Comparison of ENCODE assay signal across 24 mouse cellular contexts in the genomic region with DNA sequence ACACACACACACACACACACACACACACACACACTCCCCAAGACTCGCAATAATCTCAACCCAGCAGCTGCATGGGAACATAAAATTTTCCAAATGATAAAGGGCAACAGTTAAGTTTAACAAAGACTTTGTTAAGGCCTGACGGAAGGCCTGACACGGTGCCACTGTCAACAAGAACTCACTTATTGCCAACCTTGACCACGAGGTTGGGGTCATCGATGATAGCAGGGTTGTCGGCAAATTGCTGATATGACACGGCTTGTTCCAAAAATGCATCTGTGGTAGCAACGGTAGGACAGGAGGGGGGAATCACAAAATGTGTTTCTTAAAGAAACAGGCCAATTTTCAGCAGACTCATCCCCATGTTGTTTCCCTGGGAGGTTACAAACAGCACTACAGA. TPM values are rescaled to one million over a fixed set of nuclear protein-coding genes. Genes with fewer than 3 reads are reported as not detected.
DNase-seq lines count a peak whose midpoint lies in the region; ATAC-seq and TF ChIP-seq lines count a peak whose summit lies in the region.
"Had no signal": no experiment of that assay in that cellular context is flagged by ENCODE, and none has a peak within 500 bp of the region (broad histone marks: within the 10 kb centered on the region; RNA-seq: fewer than 3 reads in every experiment).

No protein-coding gene starts in this region.

- intact Hi-C loops in heart, postnatal 10 days (cut with DNase I): no loop called here

- no peaks in the 10 kb centered on the region for H3K9me3 ChIP-seq in liver, postnatal 0 days (ENCODE audit: low read length)
- H3K9me3 ChIP-seq: embryonic facial prominence, embryonic 13.5 days; embryonic facial prominence, embryonic 15.5 days; forebrain, embryonic 10.5 days; forebrain, embryonic 12.5 days; G1E had no signal

- WGBS in liver, adult 2 months: 10% methylated on average over 8 of the region's 8 CpGs
- 60% methylated on average over 8 of the region's 8 CpGs for WGBS in liver, postnatal 0 days (ENCODE audit: insufficient replicate concordance)

- peak; percentile 21 for DNase-seq in adrenal gland, postnatal 14 days
- no peak for DNase-seq in adrenal gland, postnatal 4 days (ENCODE audit: low spot score in 2 of 2)
- DNase-seq in heart, postnatal 10 days: peak; percentile 20 to 37
- no peak for DNase-seq in heart, adult 11 months
- peak; percentile 90 for DNase-seq in liver, adult 2 months (ENCODE audit: extremely low read depth, low read depth, low spot score)
- DNase-seq in liver, postnatal 0 days: no peak
- DNase-seq in cerebellum, postnatal 36 days: no peak
- DNase-seq: B cell, adult 2 months; cerebellum, adult 11-12 months; cerebellum, adult 2 months; cerebellum, adult 9-10 months; embryo, embryonic 11 days had no signal

- no peak overlapping the region for H3K4me2 ChIP-seq in liver, postnatal 0 days (ENCODE audit: low read depth, low read length)
- H3K4me2 ChIP-seq: embryonic facial prominence, embryonic 13.5 days; embryonic facial prominence, embryonic 15.5 days; forebrain, embryonic 12.5 days had no signal

- H3K27me3 ChIP-seq in liver, adult 2 months (ENCODE audit: control insufficient read depth, insufficient read depth, low read length): no peaks in the 10 kb centered on the region
- H3K27me3 ChIP-seq in liver, postnatal 0 days (ENCODE audit: insufficient read depth, low read length): no peaks in the 10 kb centered on the region
- H3K27me3 ChIP-seq: CH12.LX; embryonic facial prominence, embryonic 13.5 days; embryonic facial prominence, embryonic 15.5 days; forebrain, embryonic 12.5 days; Patski had no signal

- ATAC-seq in liver, postnatal 0 days: no peak
- ATAC-seq in megakaryocyte progenitor cell, adult 5-6 weeks (replicated peaks; ENCODE audit: poor library complexity): peak; percentile 38
- ATAC-seq: activated CD4-positive, CD25-positive, alpha-beta regulatory T cell, adult 4 months; CD4-positive, CD25-positive, alpha-beta regulatory T cell, adult 4 months; forebrain, embryonic 14.5 days; Patski had no signal

- TF ChIP-seq EP300 in liver, postnatal 0 days (IDR thresholded peaks at IDR 0.05; ENCODE audit: low read depth): no peak

- H3K36me3 ChIP-seq in liver, adult 2 months (ENCODE audit: control insufficient read depth, insufficient read depth, low read length): peaks cover 92% of the 10 kb centered on the region
- H3K36me3 ChIP-seq in liver, postnatal 0 days (replicated peaks; ENCODE audit: insufficient read depth, low read length): peaks cover 79% of the 10 kb centered on the region

- no peaks in the 10 kb centered on the region; the same call in 1 of the 2 replicates for H3K79me2 ChIP-seq in liver, adult 2 months (ENCODE audit: control insufficient read depth, insufficient read depth, low read length)

- no peak overlapping the region for H3K9ac ChIP-seq in liver, adult 2 months (ENCODE audit: low read depth, low read length)
- H3K9ac ChIP-seq in liver, postnatal 0 days (replicated peaks): no peak overlapping the region
- H3K9ac ChIP-seq: embryonic facial prominence, embryonic 13.5 days; embryonic facial prominence, embryonic 15.5 days; forebrain, embryonic 12.5 days had no signal

- H3K4me3 ChIP-seq in liver, adult 2 months (ENCODE audit: insufficient read depth, low read depth, low read length): no peak overlapping the region
- H3K4me3 ChIP-seq in liver, postnatal 0 days (ENCODE audit: low read depth, low read length): no peak overlapping the region
- H3K4me3 ChIP-seq: embryonic facial prominence, embryonic 13.5 days; embryonic facial prominence, embryonic 15.5 days; erythroblast, embryonic 14.5 days; forebrain, embryonic 10.5 days; forebrain, embryonic 12.5 days had no signal

- H3K4me1 ChIP-seq in liver, adult 2 months (ENCODE audit: control insufficient read depth, insufficient read depth, low read length): peaks cover 21% of the 10 kb centered on the region
- no peaks in the 10 kb centered on the region for H3K4me1 ChIP-seq in liver, postnatal 0 days (ENCODE audit: insufficient read depth)
- H3K4me1 ChIP-seq: embryonic facial prominence, embryonic 15.5 days; forebrain, embryonic 10.5 days; forebrain, embryonic 12.5 days had no signal

- TF ChIP-seq CTCF in liver, adult 2 months (IDR thresholded peaks at IDR 0.05; ENCODE audit: low read depth, low read length): no peak
- TF ChIP-seq CTCF in liver, postnatal 0 days (IDR thresholded peaks at IDR 0.05; ENCODE audit: low read depth): no peak

- H3K27ac ChIP-seq in liver, adult 2 months (replicated peaks; ENCODE audit: insufficient read depth, low read depth, low read length): peak overlapping the region; percentile 16; the same call in 1 of the 2 replicates
- H3K27ac ChIP-seq in liver, postnatal 0 days (ENCODE audit: low read depth): no peak overlapping the region
- H3K27ac ChIP-seq: embryonic facial prominence, embryonic 13.5 days; embryonic facial prominence, embryonic 15.5 days; forebrain, embryonic 10.5 days; forebrain, embryonic 12.5 days had no signal

- no peak for TF ChIP-seq POLR2A in liver, adult 2 months (IDR thresholded peaks at IDR 0.05; ENCODE audit: extremely low read depth, insufficient read depth, low read length)

RNA-seq across cellular contexts. Expression of gene Lpin1, which starts 48.6 kb away (rescaled TPM):
- total RNA-seq in adrenal gland, postnatal 14 days (2021): 135 and 224 TPM in 2 replicates
- 10 to 100 TPM; 21.6 to 23.4 TPM for total RNA-seq in adrenal gland, postnatal 4 days (2021)
- total RNA-seq in heart, postnatal 10 days (2021): 100 to 1,000 TPM in 1 of 2 experiments, 10 to 100 TPM in 1; 65.1 to 106 TPM
- total RNA-seq in liver, adult 2 months (2014; rRNA removed): 85.8 and 118 TPM in 2 replicates
- polyA plus RNA-seq in liver, adult 2 months (2012; rRNA removed): 11.9 and 19.8 TPM in 2 replicates
- 4.6 and 14.3 TPM in 2 replicates for polyA plus RNA-seq in liver, postnatal 0 days (2015; fragmentation: Nextera tagmentation; extraction: Ambion mirVana)
- total RNA-seq in megakaryocyte progenitor cell, adult 5-6 weeks (2015): 3.8 and 5.3 TPM in 2 replicates
- 5.8 and 7.8 TPM in 2 replicates for total RNA-seq in megakaryocyte progenitor cell, adult 5-6 weeks (2017)

Comparison
In these comparisons a context has a peak if more than half of its experiments do, and no peak if none do; other contexts are left out.
1. DNase-seq: peak in adrenal gland, postnatal 14 days (single experiment), heart, postnatal 10 days (2 of 2) and liver, adult 2 months (single experiment); none in adrenal gland, postnatal 4 days (0 of 2), heart, adult 11 months (single experiment), liver, postnatal 0 days (single experiment) and cerebellum, postnatal 36 days (0 of 2).